Mouse (Mus musculus) ES-E14 (cell line): Measurements from ENCODE around the gene Ly6g6c.

Source experiments
- CHD2 ChIP-seq: IDR thresholded peaks from 2 replicates; pipeline ENCODE4 v1.6.1; 2014; ENCODE audit warnings: mild to moderate bottlenecking, low read depth, low read length, inconsistent platforms
- HCFC1 ChIP-seq: IDR thresholded peaks from 2 replicates; pipeline ENCODE4 v1.6.1; 2012; ENCODE audit warnings: low read length, inconsistent platforms, borderline replicate concordance; ENCODE audit not compliant: insufficient read depth
- MAFK ChIP-seq: IDR thresholded peaks from 2 replicates; pipeline ENCODE4 v1.6.1; 2014; ENCODE audit warnings: mild to moderate bottlenecking, low read depth, low read length, inconsistent platforms; ENCODE audit not compliant: insufficient read depth
- ZC3H11A ChIP-seq: IDR thresholded peaks from 2 replicates; pipeline ENCODE4 v1.6.1; 2012; ENCODE audit warnings: low read depth, mild to moderate bottlenecking, inconsistent platforms, low read length, borderline replicate concordance
- ZNF384 ChIP-seq: IDR thresholded peaks from 2 replicates; pipeline ENCODE4 v1.6.1; 2012; ENCODE audit warnings: low read depth, low read length, inconsistent platforms

DNA sequence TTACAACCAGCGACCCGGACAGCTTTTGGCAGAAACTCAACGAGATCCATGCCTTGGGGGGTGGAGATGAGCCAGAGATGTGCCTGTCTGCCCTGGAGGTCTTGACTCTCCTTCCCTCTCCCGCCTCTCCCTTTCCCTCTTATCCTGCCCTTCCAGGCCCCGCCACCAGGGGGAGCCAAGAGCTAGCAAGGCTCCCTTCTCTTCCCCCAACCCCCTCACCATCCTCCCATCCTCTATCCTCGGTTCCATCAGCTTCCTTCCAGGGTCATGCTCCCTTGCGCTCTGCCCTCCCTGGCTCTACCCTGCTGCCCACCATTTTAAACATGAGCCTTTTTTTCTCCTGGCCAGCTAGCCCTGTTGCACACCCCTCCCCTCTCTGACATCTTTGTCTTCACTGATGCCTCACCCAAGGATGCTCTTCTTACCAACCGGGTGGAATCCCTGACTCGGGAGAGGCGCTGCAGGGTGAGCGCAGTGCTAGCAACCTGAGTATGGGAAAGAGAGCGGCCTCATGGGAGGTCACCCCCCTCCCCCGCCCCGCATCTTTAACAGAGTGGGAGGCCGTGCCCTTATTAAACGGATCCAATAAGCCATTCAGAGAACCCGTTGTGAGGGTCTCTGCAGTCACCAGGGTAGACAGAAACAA is 43.9 kb upstream of the Ly6g6c start:
- TF ChIP-seq HCFC1, result no peak
- TF ChIP-seq ZC3H11A, result peak; percentile 37; the same call in 1 of the 2 replicates
- TF ChIP-seq MAFK, result no peak
- TF ChIP-seq ZNF384, result no peak
- TF ChIP-seq CHD2, result no peak
